Mouse (Mus musculus): ENCODE measurements at regions not wholly inside any gene's neighbourhood (a gene's known extent, or its start where the extent isn't known, plus 50 kb on each side); places are given as distances from the start of the nearest gene placed in this dataset.

- TF ChIP-seq MYOG (IDR thresholded peaks at IDR 0.05; ENCODE audit: control insufficient read depth in 1 of 3, insufficient read depth in 1 of 3, insufficient read length in 2 of 3, low read depth in 2 of 3) = no peak
- no peak for TF ChIP-seq POLR2A (IDR thresholded peaks at IDR 0.05; ENCODE audit: insufficient read length, low read depth)
- no peak for TF ChIP-seq MYOD1 (IDR thresholded peaks at IDR 0.05; ENCODE audit: control insufficient read depth in 1 of 3, insufficient read length in 2 of 3, low read depth in 2 of 3)
- no peak for TF ChIP-seq MAX (IDR thresholded peaks at IDR 0.05; ENCODE audit: low read depth)
- no peak for TF ChIP-seq USF1 (IDR thresholded peaks at IDR 0.05; ENCODE audit: low read depth)
- no peak for TF ChIP-seq SRF (IDR thresholded peaks at IDR 0.05; ENCODE audit: control insufficient read depth, insufficient read length, low read depth)
- no peak for TF ChIP-seq POLR2AphosphoS2 (IDR thresholded peaks at IDR 0.05; ENCODE audit: insufficient read length, low read depth)
These were observed 72.0 kb upstream of the Frem2 start for GRCm38 (mm10) chr3:53729131-53729530.

Data from myocyte (in vitro differentiated cells).